Mouse (Mus musculus): Measurements from ENCODE around the gene Zfp36. TPM values are rescaled to one million over a fixed set of nuclear protein-coding genes. Genes with fewer than 3 reads are reported as not detected.
A peak's percentile ranks its signal among the peaks of the same experiment; 100 is the strongest.

The Zfp36 gene
- polyA plus RNA-seq, 1 experiment from 2014 or later: 6.1 TPM

DNA sequence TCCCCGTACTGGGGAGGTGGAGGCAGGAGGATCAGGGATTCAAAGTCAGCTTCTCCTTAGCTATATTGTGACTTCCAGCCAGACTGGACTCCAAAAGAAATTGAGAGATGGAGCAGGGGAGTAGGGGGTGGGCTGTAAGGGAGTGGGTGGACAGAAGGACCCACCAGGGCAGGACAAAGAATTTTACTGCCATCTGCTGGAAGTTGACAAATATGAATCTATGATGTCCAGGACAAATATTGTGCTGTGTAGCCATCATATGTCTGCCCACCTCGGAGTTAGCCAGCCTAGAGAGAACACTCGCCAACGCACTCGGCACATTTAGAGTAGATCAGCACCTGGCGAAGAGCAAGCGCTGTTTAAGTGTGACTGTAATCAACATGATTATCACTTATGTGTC lies 31.5 kb downstream of the Zfp36 start:
- Histone ChIP-seq H3K27me3 (ENCODE audit: control insufficient read depth, insufficient read depth, low read length) (no peaks in the 10 kb centered on the region), H3K4me3 (ENCODE audit: low read depth, low read length) (no peak overlapping the region), H3K36me3 (ENCODE audit: control insufficient read depth, insufficient read depth, low read length) (peaks cover 6% of the 10 kb centered on the region), H3K27ac (replicated peaks; ENCODE audit: low read depth, low read length) (no peak overlapping the region), H3K4me2 (ENCODE audit: low read depth, severe bottlenecking) (no peak overlapping the region), H3K9me3 (ENCODE audit: control insufficient read depth, low read length) (no peaks in the 10 kb centered on the region), H3K4me1 (ENCODE audit: control insufficient read depth, insufficient read depth, low read length) (peaks cover 11% of the 10 kb centered on the region), H3K9ac (ENCODE audit: low read length) (no peak overlapping the region)
- 86% methylated on average over 7 of the region's 7 CpGs for WGBS
- ATAC-seq (ENCODE audit: insufficient number of reproducible peaks, low FRiP score, low TSS enrichment, low read depth) (no peak), DNase-seq (ENCODE audit: low spot score) (no peak)

DNA sequence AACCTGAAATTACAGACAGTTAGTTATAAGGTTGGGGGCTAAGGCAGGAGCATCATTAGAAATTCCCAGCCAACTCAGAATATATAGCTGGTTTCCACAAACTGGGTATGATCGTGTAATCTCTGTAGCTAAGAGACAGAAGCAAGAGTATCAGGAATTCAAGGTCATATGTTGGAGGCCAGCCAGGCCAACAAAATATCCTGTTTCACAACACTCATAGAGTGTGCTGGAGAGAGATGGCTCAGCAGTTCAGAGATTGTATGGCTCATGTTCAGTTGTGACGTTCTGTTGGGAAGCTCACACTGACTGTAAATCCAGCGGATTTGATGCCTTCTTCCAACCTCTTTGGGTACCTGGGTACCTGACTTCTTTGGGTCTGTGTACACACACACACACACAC lies 32.3 kb downstream of the Zfp36 start:
- Histone ChIP-seq H3K27ac (replicated peaks; ENCODE audit: low read depth, low read length) (no peak overlapping the region), H3K4me3 (ENCODE audit: low read depth, low read length) (no peak overlapping the region), H3K9ac (ENCODE audit: low read length) (no peak overlapping the region), H3K4me1 (ENCODE audit: control insufficient read depth, insufficient read depth, low read length) (peaks cover 11% of the 10 kb centered on the region), H3K27me3 (ENCODE audit: control insufficient read depth, insufficient read depth, low read length) (no peaks in the 10 kb centered on the region), H3K9me3 (ENCODE audit: control insufficient read depth, low read length) (no peaks in the 10 kb centered on the region), H3K36me3 (ENCODE audit: control insufficient read depth, insufficient read depth, low read length) (peaks cover 3% of the 10 kb centered on the region; the same call in 1 of the 2 replicates), H3K4me2 (ENCODE audit: low read depth, severe bottlenecking) (no peak overlapping the region)
- ATAC-seq (ENCODE audit: insufficient number of reproducible peaks, low FRiP score, low TSS enrichment, low read depth): no peak
- no peak for DNase-seq (ENCODE audit: low spot score)
- WGBS: 88% methylated on average over 3 of the region's 3 CpGs

DNA sequence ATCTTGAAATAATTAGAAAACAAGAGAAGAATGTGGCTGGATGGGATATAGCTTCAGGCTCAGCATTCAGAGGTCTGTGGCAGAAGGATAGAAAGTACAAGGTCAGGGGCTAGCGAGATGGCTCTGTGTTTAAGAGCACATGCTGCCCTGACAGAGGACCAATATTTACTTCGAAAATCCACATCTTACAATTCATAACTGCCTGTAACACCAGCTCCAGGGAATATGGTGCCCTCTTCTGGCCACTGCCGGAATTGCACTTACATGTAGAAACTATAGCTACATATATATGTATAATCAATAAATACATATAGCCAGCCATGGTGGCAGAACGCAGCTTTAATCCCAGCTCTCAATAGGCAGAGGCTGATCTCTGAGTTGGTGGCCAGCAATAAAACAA lies 35.4 kb downstream of the Zfp36 start:
- Histone ChIP-seq H3K36me3 (ENCODE audit: control insufficient read depth, insufficient read depth, low read length) (no peaks in the 10 kb centered on the region), H3K9me3 (ENCODE audit: control insufficient read depth, low read length) (no peaks in the 10 kb centered on the region), H3K27me3 (ENCODE audit: control insufficient read depth, insufficient read depth, low read length) (no peaks in the 10 kb centered on the region), H3K4me1 (ENCODE audit: control insufficient read depth, insufficient read depth, low read length) (peaks cover 2% of the 10 kb centered on the region; the same call in 1 of the 2 replicates), H3K9ac (ENCODE audit: low read length) (no peak overlapping the region), H3K4me2 (ENCODE audit: low read depth, severe bottlenecking) (no peak overlapping the region), H3K4me3 (ENCODE audit: low read depth, low read length) (no peak overlapping the region), H3K27ac (replicated peaks; ENCODE audit: low read depth, low read length) (no peak overlapping the region)
- WGBS: 4% methylated on average over 4 of the region's 4 CpGs
- no peak for ATAC-seq (ENCODE audit: insufficient number of reproducible peaks, low FRiP score, low TSS enrichment, low read depth)
- DNase-seq (ENCODE audit: low spot score): peak; percentile 93

DNA sequence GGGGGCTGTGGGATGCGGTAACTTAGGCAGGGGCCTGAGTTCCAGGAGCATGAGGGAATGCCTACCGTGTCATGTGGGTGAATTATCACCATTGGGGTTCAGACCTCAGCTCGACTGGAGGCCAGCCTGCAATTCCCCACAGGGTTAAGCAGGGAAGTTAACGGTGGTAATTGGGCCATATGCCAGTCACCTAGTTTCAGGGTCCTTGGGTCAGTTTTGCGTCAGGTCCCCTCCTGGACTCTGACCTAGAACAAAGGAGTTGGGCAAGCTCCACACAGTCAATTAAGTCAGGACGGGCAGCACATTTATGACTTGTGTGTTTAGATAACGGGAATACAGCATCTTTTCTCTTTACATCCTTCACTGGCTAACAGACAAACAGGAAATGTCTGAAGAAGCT lies 38.7 kb downstream of the Zfp36 start:
- DNase-seq (ENCODE audit: low spot score) (no peak), ATAC-seq (ENCODE audit: insufficient number of reproducible peaks, low FRiP score, low TSS enrichment, low read depth) (no peak)
- Histone ChIP-seq H3K27me3 (ENCODE audit: control insufficient read depth, insufficient read depth, low read length) (no peaks in the 10 kb centered on the region), H3K36me3 (ENCODE audit: control insufficient read depth, insufficient read depth, low read length) (no peaks in the 10 kb centered on the region), H3K9me3 (ENCODE audit: control insufficient read depth, low read length) (no peaks in the 10 kb centered on the region), H3K9ac (ENCODE audit: low read length) (no peak overlapping the region), H3K4me2 (ENCODE audit: low read depth, severe bottlenecking) (no peak overlapping the region), H3K4me1 (ENCODE audit: control insufficient read depth, insufficient read depth, low read length) (no peaks in the 10 kb centered on the region; the same call in 1 of the 2 replicates), H3K27ac (replicated peaks; ENCODE audit: low read depth, low read length) (0 out of 2 replicates have a peak overlapping the region, but pooled peaks have one; percentile 22), H3K4me3 (ENCODE audit: low read depth, low read length) (no peak overlapping the region)
- 24% methylated on average over 7 of the region's 7 CpGs for WGBS

DNA sequence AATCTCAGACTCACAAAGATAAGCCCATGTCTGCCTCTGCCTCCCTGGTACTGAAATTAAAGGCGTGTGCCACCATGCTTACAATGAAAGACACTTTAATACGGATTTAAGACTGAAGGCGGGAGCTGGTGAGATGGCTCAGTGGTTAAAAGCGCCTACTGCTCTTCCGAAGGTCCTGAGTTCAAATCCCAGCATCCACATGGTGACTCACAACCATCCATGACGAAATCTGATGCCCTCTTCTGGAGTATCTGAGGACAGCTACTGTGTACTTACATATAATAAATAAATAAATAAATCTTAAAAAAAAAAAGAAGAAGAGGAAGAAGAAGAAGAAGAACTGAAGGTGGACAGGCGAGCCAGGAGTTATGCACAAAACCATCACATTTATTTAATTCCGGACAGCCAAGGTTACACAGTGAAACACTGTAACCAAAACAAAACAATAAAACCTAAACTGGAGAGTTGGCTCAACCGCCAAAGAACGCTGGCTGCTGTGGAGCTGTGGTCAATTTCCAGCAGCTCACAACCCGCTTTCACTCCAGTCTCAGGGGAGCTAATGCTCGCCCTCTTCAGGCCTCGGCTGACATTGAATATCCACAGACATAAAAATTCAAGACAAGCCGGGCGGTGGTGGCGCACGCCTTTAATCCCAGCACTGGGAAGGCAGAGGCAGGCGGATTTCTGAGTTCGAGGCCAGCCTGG lies 40.7 kb downstream of the Zfp36 start:
- WGBS: 80% methylated on average over 19 of the region's 19 CpGs
- Histone ChIP-seq H3K9me3 (ENCODE audit: control insufficient read depth, low read length) (no peaks in the 10 kb centered on the region), H3K36me3 (ENCODE audit: control insufficient read depth, insufficient read depth, low read length) (no peaks in the 10 kb centered on the region), H3K4me3 (ENCODE audit: low read depth, low read length) (peak overlapping the region; percentile 98), H3K4me2 (ENCODE audit: low read depth, severe bottlenecking) (peak overlapping the region; percentile 73), H3K4me1 (ENCODE audit: control insufficient read depth, insufficient read depth, low read length) (no peaks in the 10 kb centered on the region; the same call in 1 of the 2 replicates), H3K27me3 (ENCODE audit: control insufficient read depth, insufficient read depth, low read length) (no peaks in the 10 kb centered on the region), H3K9ac (ENCODE audit: low read length) (peak overlapping the region; percentile 92), H3K27ac (replicated peaks; ENCODE audit: low read depth, low read length) (peak overlapping the region; percentile 71; the same call in 1 of the 2 replicates)
- ATAC-seq (ENCODE audit: insufficient number of reproducible peaks, low FRiP score, low TSS enrichment, low read depth) (no peak; the same call in 1 of the 2 replicates), DNase-seq (ENCODE audit: low spot score) (no peak)

DNA sequence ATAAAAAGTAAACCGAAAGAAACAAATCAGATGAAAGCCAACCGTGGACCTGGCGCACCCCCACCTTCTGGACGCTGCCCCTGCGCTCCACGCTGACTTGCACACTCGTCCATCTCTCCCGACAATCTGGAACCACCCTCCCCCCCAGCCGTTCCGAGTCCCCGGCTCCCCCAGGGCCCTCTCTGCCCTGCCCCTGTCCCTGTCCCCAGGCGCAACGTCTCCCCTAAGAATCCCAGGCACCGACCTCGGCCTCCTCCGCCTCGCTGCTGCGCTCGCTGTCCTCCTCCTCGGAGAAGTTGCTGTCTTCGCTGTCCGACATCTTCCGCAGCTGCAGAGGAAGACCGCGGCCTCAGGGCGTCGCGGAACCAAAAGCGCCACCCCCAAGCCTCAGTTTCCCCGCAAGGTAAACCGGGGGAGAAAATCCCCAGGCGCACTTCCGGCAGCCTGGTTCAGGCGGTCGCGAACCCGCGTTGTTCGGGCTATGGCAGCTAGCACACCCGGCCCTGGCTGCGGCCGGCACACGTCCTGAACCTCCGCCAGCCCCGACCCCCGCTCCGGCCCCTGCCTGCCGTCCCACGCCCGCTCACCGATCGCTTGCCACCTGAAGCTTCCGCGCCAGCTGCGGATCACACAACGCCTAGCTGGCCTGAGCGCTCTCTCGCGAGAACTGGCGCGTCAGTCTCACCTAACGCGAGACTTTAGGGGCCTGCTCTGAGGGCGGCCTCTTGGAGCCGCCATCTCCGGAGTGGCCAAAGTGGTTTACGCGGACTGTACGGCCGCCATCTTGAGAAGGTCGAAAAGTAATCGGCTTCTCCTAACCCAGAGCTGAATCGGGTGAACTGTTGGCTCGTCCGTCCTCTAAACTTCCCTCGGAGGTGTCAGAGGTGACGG lies 41.7 kb downstream of the Zfp36 start, which contains the start of gene Supt5:
Gene Supt5, minus strand, starts transcription at position 639 of the 891 bp plus-strand sequence.
- Histone ChIP-seq H3K9ac (ENCODE audit: low read length) (peak within 1 kb of the TSS; percentile 92), H3K9me3 (ENCODE audit: control insufficient read depth, low read length) (no peaks in the 10 kb centered on the region), H3K4me3 (ENCODE audit: low read depth, low read length) (peak within 1 kb of the TSS; percentile 98), H3K27ac (replicated peaks; ENCODE audit: low read depth, low read length) (peak within 1 kb of the TSS; percentile 77), H3K27me3 (ENCODE audit: control insufficient read depth, insufficient read depth, low read length) (no peaks in the 10 kb centered on the region), H3K4me1 (ENCODE audit: control insufficient read depth, insufficient read depth, low read length) (no peaks in the 10 kb centered on the region; the same call in 1 of the 2 replicates), H3K4me2 (ENCODE audit: low read depth, severe bottlenecking) (peak within 1 kb of the TSS; percentile 73), H3K36me3 (ENCODE audit: control insufficient read depth, insufficient read depth, low read length) (no peaks in the 10 kb centered on the region)
- under 1% methylated on average over 77 of the region's 77 CpGs for WGBS
- DNase-seq (ENCODE audit: low spot score) (peak; percentile 99), ATAC-seq (ENCODE audit: insufficient number of reproducible peaks, low FRiP score, low TSS enrichment, low read depth) (peak; percentile 95)

DNA sequence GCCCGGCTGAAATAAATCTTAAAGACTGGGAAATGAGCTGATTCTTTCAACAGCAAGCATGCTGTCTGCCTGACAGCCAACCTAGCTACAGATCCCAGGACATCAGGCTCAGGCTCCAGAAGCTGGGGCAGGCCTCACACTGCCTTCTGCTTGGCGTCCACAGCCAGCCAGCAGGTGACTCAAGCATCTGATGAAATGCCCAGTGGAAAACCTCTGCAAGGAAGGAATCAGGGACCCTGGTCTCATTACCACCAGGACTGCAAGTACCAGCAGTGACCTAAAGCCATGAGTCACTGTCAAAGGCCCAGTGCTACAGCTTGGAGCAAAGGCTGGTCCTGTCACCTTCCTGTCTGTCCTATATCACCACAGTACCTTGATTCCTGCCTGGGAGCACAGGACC lies 44.6 kb downstream of the Zfp36 start:
- Histone ChIP-seq H3K4me1 (ENCODE audit: control insufficient read depth, insufficient read depth, low read length) (no peaks in the 10 kb centered on the region), H3K4me2 (ENCODE audit: low read depth, severe bottlenecking) (no peak overlapping the region), H3K9ac (ENCODE audit: low read length) (no peak overlapping the region), H3K9me3 (ENCODE audit: control insufficient read depth, low read length) (no peaks in the 10 kb centered on the region), H3K27me3 (ENCODE audit: control insufficient read depth, insufficient read depth, low read length) (no peaks in the 10 kb centered on the region), H3K36me3 (ENCODE audit: control insufficient read depth, insufficient read depth, low read length) (peaks cover 4% of the 10 kb centered on the region), H3K27ac (replicated peaks; ENCODE audit: low read depth, low read length) (no peak overlapping the region), H3K4me3 (ENCODE audit: low read depth, low read length) (no peak overlapping the region)
- no peak for ATAC-seq (ENCODE audit: insufficient number of reproducible peaks, low FRiP score, low TSS enrichment, low read depth)
- 86% methylated on average over 2 of the region's 2 CpGs for WGBS
- DNase-seq (ENCODE audit: low spot score): no peak

DNA sequence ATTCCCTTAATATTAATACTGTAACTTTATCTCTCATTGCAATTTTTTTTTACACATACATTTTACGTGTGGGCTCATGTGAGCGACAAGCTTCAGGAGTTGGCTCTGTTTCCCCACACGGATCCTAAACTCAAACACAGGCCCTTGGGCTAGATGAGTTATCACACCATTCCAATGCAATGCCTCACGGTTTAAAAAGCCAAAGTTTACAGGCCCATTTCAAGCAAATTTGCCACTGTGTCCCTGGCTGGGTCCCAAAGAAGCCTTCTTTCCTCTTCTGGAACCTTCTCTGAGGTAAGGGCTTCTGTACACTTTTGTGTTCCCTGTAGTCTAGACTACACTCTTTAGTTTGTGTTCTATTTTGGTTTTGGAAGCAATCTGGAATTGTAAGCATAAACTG lies 45.5 kb downstream of the Zfp36 start:
- ATAC-seq (ENCODE audit: insufficient number of reproducible peaks, low FRiP score, low TSS enrichment, low read depth): no peak

More for the DNA sequence above, 45.5 kb downstream of the Zfp36 start:
- Histone ChIP-seq H3K27ac (replicated peaks; ENCODE audit: low read depth, low read length) (no peak overlapping the region), H3K9me3 (ENCODE audit: control insufficient read depth, low read length) (no peaks in the 10 kb centered on the region), H3K4me2 (ENCODE audit: low read depth, severe bottlenecking) (no peak overlapping the region), H3K27me3 (ENCODE audit: control insufficient read depth, insufficient read depth, low read length) (no peaks in the 10 kb centered on the region), H3K36me3 (ENCODE audit: control insufficient read depth, insufficient read depth, low read length) (peaks cover 7% of the 10 kb centered on the region), H3K4me1 (ENCODE audit: control insufficient read depth, insufficient read depth, low read length) (no peaks in the 10 kb centered on the region), H3K9ac (ENCODE audit: low read length) (no peak overlapping the region), H3K4me3 (ENCODE audit: low read depth, low read length) (no peak overlapping the region)
- no peak for DNase-seq (ENCODE audit: low spot score)
- WGBS: 95% methylated on average over 4 of the region's 4 CpGs

Data from limb, embryonic 11.5 days (tissue).